Mouse (Mus musculus): Measurements from ENCODE around the gene Amz2. TPM values are rescaled to one million over a fixed set of nuclear protein-coding genes. Genes with fewer than 3 reads are reported as not detected.
"Not testable (repeated sequence)": the region's sequence is repeated elsewhere in the genome, so short reads cannot be mapped to it uniquely, and the experiment has no call there.

The Amz2 gene
- total RNA-seq, 2 experiments from 2014 or later = 60.4 to 60.6 TPM

DNA sequence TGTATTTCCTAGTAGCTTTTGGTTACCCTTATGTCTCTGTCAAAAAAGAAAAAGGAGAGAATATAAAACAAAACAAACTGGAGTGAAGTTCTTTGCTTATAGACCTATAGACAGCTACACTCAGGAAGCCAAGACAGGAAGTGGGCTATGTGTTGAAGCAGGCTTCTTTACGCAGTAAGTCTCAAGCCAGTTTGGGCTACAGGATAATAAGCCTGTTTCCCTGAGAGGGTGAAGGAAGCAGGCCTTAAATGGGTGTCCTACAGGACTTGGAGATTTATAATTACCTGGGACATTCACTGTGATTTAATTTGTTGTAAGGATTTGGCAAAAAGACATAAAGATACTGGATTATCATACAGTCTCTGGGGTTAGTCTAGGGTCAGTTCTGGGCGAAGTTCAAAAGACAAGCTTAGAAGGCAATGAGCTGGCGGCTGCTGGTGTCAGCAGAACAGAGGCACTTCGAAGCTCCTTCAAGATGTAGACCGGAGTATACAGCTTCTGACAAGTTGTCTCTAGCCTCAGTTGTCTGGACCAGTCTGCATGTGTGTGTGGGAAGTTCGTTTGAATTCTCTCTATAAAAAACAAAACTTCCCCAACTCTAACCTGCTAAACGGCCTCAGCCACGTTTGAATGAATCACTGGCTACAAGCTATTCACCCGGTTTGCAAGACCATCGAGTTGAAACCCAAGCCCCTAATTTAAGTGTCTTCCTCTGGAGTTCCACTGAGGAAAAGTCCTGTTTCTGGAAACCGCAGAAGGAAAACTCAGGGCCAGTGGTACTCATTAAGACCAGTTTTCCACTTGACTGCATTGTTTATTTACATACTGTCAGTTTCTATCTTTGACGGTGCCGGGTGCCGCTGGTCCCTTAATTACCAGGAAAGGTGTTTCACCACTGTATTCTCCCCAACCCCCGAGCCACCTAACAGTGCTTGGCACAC is 45.4 kb downstream of the Amz2 start:
- DNase-seq = no peak

DNA sequence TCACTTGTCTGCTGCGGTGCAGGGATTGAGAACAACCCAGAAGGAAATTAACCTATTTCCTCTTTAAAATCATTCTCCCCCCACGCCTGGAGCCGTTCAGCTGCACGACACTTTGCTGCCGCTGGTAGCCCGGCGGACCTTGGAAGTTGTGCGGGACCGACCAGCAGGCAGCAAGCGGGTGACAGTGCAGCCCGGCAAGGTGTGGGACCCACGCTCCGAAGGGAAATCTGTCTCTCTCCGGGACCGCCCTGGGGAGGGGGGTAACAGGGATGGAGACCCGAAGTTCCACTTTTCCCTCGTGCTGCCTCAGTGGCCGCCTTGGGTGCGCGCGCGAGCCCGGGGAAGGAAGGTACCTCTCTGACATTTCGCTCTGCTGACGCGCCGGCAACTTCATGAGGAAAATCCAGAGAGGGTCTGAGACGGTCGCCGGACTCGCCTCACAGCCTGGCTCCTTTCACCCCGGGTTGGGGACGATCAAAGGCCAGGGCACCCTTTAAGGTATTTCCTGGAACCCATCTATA is 46.5 kb downstream of the Amz2 start:
- no peak for DNase-seq

DNA sequence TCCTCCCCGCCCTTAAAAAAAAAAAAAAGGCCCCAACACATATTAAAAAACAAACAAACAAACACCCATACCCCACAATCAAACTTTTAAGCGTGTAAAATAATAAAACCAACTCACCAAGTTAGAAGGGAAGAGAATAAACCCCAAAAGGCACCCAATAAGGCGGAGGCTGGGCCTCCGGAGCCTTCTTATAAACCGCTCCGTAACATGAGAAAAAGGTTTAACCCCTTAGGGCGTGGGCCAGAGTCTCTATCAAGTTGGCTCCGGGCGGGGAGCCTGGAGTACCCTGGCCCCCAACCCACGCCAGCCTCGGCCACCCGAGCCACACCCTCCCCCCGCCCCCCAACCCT is 47.0 kb downstream of the Amz2 start:
- DNase-seq = no peak

DNA sequence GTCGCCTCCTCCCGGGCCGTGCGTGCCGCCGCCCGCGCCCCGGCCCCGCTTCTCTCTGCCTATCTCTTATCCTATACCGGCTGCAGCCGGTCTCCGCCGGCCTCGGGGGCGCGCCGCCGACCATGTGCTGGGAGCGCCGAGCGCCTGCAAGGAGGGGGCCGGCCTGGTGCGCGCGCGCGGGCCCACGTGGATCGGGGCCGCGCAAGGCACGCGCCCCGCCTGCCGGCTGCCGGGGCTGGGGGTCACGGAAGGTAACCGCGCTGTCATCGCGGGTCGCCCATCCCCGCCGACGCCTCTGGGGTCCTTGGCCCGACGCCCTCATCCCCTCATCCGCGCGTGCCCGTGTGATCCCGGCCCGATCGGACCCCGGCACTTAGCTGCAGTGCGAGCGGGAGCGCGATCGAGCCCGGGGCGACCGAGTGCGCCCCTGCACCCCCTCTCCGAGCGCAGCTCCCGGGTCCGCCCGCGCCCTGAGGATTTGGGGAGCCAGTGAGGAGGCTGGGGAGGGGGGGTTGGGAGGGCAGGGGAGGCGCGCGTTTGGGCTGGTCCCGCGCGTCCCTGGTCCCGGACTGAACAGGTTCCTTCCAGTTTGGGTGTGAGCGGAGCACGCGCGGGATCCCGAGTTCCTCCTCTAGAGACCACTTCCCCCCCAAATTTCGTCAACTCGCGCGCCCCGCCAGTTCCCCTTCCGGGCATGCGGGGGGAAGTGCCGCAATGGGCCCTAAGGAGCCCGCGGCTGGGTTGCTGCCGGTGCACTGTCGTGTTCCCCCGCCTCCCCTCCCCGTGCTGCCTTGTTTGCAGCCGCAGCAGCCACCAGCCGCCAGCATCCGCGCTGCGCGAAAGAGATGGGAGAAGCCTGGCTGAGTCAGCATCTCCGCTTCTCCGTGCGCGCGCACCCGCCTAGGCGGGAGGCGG is 47.7 kb downstream of the Amz2 start, which contains the start of the genes Arsg and Slc16a6:
Gene Arsg, plus strand, starts transcription at position 204 of the 915 bp plus-strand sequence.
Gene Slc16a6, minus strand, starts transcription at position 428 of the 915 bp plus-strand sequence.
- peak; percentile 81 to 84 for DNase-seq

DNA sequence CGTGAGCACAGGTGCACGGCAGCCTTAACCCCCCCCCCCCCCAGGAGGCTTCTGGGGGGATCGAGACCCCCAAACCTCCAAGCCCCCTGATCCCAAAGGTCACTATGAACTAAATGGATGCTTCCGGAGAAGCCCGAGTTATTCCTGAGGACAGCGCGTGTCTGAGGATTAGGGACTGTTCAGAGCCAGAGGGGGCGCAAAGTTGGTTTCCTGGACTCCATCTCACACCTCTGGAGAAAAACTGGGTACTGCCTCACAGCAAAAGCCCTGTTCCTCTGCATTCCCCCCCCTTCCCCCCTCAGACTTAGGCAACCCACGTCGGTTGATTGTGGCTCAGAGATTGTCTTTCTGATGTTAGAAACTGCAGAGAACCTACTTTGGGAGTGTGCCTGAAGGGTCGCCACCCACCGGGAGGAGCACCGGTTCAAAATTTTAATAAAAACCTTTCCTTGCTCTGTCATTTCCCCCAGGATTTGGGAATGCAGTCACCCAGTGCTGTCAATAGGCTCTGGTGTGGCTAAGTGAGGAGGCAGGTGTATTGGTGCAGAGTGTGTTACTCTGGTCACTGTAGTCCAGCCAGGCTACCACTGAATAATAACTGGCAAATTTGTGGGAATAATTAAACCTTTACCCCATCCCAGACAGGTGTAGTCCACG is 48.5 kb downstream of the Amz2 start:
- DNase-seq = no peak

DNA sequence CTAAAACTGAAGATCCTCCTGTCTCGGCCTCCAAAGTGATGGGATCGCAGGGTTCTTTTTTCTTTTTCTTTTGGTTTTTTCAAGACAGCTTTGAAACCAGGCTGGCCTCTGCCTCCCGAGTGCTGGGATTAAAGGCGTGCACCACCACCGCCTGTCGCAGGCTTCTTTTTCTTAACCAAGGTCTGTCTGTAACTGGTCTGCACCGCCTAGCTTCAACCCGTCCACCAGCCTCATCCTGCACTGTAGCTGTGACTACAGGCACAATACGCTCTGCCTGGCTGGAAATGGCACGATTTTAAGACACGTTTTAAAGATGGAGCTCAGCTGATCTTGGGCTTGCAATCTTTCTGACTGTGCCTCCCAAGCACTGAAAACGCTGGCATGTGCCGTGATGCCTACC is 49.1 kb downstream of the Amz2 start:
- DNase-seq = no peak

DNA sequence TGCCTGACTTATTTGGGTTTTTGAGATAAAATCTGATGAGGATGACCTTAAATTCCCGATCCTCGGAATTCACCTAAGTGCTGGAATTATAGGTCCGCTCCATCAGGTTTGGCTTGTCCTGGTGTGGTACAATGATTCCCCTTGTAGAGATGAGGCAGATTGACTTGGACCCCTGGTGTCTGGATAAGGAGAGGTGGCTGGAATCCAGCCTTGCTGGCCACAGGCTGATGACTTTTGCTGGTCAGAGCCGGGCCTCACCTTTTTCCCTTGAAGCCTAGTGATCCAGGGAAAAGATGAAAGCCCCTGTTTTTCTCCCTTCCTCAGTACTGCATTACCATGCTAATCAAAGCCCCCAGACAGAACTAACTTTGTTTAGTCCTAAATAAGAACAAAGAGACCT is 50.0 kb downstream of the Amz2 start:
- DNase-seq = no peak

DNA sequence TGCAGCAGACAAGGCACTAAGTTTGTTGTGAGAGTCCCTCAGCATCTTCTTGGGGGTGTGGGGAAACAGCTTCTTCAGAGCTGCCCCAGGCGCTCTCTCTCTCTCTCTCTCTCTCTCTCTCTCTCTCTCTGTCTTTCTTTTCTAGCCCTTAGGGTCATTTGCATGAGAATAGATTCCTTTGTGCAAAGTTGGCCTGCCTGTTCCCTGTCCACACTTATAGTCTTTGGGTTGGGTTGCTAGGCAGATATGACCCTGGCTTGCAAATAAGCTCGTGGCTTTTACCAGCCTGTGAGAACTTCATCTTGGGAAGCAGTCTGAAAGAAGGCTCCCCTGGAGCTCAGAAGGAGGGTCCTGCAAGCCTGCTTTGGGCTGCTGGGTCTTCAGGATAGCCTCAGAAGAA is 50.5 kb downstream of the Amz2 start:
- no peak for DNase-seq

DNA sequence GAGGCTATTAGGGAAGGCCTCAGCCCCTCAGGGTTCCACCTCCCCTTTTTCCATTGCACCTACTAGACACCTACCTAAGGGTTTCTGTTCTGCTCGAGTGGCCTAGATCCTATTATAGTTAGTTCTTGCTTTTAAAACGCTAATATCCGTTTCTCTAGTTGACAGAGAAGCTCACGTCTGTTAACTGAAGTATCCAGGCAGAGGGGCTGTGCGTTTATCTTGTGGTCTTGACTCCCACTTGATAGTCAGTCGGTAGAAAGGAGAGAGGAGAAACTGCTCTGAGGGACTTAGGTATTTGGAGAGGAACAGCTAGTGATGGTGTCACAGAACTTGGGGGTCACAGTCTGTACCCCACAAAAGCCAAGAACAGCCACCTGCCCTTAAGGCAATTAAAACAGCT is 50.9 kb downstream of the Amz2 start:
- DNase-seq = no peak

DNA sequence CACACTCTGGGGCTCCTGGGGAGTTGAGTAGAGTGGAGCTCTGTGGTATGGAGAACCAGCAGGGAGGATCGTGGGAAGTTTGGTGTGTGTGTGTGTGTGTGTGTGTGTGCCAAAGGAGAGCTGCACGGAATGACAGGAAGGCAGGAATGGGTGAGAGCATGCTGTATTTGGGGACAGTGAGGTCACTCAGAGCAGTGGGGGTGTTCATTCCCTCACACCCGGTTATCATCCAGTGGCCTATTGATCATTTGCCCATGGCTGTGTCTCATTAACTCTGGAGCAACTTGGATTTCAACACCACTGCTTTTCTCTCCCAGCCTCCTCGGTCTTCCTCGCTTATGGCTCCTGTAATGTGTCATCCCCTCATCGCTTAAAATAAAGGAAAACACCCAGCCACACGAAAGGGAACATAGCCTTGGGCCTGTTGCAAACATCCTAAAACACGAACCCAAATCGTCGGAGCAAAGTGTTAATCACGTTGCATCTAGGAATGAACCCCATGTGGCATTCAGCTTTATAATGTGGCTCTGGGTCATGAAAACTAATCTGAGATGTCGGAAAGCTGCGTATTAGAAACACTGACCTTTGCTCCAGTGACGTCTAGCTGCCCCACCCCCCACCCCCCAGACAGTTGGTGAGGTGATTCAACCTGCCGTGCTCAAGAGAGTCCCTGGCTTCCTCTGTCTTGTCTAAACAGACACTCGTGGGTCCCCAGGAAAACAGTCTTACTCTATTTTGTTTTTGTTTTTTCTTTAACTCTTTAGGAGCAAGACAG is 52.0 kb downstream of the Amz2 start:
- no peak for DNase-seq

DNA sequence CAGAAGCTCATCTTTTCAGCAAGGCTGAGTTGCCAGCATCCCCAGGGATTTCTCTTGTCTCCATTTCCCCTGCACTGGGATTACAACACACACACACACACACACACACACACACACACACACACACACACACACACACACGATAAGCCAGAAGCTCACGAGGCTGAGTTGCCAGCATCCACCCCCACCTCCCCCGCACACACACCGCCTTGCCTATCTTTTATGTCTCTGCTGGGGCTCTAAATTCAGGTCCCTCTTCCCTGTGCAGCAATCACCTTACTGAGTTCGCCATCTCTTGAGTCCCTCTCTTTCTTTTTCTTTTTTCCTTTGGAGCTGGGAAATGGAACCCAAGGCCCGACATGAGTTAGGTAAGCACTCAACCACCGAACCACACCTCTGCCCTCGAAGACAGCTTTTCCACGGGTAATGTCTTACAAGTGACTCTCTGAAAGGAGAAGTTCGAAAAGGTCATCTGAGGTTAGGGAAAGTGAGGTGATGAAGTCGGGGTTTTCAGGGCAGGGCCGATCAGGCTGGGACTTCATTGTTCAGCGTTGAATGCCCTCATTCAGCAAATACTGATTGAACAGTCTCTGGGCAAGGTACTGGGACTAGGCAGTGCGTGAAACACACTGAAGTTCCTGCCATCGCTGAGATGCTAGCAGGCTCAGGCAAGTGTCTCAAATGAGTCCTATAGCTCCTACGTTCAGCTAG is 54.0 kb downstream of the Amz2 start:
- DNase-seq = no peak

DNA sequence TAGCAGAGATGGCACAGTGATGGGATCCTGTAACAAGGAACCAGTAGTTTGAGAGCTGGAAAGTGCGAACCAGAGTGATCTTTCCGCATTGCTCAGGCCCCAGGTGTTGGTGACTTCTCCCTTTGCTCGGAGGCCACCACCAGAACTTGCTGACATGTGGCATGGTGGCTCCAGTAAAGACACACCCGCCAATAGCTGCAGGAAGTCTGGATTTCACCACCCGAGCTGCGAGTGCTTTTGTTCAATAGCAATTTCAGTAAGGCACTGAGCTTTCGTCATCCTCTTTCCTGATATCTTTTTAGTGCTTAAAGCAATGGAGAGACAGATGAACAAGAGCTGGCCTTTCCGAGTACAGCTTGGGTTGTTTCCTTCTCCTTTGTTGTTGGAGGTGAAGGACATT is 54.7 kb downstream of the Amz2 start:
- no peak for DNase-seq

DNA sequence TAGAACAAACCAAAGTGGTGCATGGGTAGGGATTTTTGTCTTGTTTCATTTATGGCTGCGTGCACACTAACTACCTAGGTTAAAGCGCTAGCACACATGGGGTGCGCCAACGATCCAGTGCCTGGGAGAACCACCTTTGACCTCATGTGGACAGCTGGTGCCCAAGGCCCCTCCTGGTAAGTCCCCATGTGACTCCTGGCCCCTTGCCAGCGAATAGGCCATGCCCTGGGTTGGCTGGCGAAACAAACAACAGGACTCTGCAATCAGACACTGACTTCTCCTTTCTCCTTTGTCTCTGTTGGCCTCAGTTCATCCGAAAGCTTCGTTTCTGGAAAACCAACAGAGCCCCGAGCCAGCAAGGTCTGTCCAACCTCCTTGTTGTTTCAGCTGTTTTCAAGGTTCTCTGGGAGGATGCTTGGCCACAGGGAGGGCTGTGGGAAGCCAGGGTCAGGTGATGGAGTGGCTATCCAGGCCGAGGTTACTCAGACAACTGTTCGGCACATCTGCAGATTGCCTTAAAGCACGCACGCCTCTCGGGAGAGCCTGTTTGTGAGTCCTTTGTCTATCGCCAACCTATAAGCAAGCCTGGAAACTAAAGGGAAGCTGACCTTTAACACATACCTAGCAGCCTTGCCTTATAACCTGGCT is 59.8 kb downstream of the Amz2 start:
- DNase-seq = peak; percentile 39 to 44

DNA sequence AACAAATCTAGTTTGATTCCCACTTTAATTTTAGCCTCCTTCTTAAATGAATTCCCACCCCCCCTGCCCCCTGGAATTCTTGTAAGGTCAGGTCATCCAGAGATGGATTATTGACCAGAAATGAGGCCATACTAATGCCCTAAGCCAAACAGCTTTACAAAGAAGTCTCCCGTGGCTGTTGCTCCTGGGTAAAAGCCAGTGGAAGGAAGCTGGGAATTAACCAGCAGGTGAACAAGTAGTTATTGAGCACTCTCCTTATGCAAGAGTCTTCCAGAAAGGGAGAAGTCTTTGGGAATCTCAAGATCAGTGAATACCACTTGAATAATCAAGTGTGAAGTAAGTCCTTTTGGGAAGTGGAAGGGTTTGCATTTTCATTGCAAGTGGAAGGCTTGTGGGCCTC is 61.4 kb downstream of the Amz2 start:
- DNase-seq = no peak

DNA sequence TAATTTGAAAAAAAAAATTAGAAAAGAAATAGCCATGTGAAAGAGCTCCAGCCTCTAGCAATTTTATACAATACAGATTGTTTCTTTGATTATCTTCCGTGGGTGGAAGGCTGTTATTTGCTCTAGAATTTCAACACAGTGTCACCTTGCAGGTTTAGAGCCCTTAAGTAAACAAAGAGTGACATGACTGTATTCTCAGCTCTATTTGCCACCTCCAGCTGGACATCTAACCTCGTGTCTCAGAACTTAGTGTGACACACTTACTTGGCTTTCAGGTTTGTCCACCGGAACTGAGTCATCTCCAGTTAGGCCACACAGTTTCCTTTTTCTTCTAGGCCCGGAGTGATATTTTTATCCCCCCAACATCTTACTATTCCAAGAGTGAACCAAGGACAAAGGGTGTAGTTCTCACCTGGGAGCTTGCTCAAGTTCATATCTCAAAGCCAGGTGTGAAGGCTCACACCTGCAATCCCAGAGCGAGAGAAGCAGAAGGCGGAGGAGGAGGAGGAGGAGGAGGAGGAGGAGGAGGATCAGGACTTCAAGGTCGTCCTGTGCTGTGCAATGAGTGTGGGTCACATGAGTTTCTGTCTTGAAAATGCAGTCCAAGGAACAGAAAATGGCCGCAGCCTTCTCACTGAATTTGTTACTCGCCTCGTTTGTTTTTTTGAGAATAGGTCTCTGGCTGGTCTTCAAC is 62.4 kb downstream of the Amz2 start:
- DNase-seq = no peak

DNA sequence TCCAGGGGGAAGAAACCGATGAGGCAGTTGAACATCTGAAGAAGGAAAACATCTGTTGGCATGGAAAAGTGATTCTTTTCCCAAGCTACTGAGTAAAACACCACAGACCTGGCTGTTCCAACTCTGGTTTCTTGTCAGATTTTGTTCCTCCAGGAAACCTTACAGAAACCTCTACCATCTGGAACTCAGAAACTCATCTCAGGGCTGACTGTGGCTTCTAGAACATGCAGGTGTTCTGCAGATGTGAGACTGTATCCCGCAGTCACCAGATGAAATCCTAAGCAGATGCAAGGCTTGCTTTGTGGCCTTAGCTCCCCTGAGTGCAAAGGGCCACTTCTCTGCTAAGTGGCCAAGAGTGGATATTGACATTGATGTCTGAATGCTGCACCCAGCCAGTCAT is 64.0 kb downstream of the Amz2 start:
- no peak for DNase-seq

DNA sequence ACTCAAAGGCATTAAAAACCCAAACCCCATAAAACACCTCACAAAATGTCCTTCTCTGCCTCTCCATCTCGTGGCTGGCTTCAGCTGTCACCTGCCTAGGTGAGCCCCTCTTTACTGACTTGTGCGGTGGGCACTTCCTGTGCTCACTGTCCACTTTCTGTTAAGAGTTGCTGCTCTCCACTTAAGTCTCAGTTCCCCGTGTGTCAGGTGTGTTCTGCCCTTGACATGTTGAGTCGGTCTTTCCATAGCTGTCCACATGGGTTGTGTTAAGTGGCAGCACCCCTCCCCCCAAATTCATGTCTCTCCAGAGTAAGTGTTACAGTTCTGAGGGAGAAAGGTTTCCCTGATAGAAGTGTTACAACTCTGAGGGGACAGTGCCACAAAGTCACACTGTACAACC is 66.1 kb downstream of the Amz2 start:
- DNase-seq = no peak

DNA sequence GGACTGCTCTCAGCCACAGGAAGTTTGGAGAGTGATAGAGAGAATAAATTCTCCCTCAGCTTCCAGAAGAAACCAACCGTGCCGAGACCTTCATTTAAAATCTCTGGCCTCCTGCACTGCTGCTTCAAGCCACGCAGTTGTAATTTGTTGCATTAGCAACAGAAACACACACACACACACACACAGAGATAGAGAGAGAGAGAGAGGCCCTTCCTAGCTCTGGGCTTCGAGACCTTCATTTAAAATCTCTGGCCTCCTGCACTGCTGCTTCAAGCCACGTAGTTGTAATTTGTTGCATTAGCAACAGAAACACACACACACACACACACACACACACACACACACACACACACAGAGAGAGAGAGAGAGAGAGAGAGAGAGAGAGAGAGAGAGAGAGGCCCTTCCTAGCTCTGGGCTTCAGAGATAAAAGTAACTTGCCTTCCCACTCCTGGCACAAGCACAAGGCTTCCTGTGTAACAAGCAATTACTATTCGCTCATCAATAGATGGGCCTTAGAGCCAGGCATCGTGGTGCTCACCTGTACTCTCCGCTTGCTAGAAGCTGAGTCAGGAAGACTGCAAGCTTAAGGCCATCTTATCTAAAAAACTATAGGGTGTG is 67.2 kb downstream of the Amz2 start:
- not testable (repeated sequence) for DNase-seq
